Mouse (Mus musculus): ENCODE measurements around the gene Tmc2. TPM values are rescaled to one million over a fixed set of nuclear protein-coding genes. Genes with fewer than 3 reads are reported as not detected.

The Tmc2 gene
- not detected for total RNA-seq (2021)
- long read RNA-seq, experiment 1, result 0 reads
- long read RNA-seq, experiment 2, result 0 reads

DNA sequence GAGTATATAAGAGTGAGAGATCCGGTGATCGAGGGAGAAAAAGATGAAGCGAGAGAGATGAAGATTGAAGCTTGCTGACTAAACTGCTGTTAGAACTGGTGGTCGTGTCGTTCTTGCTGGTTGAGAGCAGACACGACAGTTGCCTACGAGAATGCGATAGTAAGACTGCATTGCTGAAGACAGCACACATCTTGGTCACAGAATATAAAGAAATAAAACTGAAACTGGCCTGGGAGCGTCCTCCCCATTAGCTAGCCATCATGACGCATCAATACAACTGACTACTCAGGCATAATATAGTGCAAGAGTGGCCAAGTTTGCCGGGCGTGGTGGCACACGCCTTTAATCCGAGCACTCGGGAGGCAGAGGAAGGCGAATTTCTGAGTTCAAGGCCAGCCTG lies at the start of gene Tmc2:
Tmc2 (plus strand) TSS at position 301 of the 400 bp plus-strand sequence.
- DNase-seq, result no peak

DNA sequence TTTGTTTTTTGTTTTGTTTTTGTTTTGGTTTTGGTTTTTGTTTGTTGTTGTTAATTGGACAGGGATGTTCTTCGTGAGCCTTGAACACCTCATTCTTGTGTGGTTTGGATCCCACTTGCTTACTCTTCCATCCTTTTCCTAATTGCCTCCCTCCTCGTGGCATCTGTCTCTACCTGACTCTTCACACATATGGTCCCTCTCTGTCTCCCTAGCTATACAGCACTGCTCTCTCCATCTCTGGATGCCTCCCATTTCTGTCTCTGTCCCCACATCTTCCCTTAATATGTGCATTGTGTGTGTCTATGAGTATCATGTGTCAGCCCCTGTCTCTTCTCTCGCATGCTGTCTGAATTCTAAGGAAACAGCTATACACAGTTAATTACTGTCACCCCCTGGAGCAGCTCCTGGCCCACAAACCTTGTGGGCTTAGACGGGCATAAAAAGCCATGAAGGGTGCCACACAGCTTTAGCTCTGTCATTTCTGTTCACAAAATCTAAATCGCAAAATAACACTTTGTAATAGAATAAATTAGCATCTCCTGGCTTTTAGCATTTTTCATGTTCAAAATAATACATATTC lies 48.8 kb upstream of the Tmc2 start:
- no peak for DNase-seq

GRCm38 (mm10) chr2:130155171-130155570 lies 39.8 kb upstream of the Tmc2 start:
- no peak for DNase-seq

GRCm38 (mm10) chr2:130155851-130156250 lies 39.1 kb upstream of the Tmc2 start:
- DNase-seq, result no peak

DNA sequence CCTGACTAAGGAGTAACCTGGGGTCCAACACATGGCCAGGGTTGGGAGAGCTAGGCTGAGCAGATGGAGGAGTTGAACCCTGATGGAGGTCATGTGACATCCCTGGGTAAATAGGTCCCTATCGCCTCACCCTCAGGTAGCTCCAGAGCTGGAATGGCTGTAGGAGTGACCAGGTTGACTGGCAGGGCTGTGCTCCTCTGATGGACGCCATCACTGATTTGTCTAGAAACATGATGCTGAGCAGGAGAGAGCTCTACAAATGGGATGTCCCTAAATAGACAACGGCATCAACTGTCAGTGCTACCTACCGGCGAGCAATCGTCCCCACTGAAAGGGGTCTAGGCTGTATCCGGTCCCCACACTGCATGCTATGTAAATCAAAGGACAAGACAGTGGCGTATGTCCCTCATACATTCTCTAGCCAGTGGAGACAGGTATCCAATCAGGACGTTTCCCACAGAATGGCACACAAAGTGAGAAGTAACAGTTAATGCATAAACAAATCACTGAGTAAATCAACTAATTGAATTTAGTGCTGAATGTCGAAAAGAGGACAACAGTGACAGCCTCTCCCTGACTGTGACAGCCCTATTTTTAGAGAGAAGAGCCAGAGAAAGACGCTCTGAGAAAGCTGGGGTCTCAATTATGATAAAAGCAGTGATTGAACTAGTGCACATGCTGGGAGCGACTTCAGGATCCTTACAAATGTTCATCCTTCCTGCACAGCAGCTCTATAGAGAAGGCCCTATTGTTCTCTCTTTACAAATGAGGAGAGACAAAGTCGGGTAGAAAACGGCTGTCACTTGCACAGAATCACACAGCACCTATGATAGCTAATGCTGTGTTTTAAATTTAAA lies 37.5 kb upstream of the Tmc2 start:
- DNase-seq, result no peak

DNA sequence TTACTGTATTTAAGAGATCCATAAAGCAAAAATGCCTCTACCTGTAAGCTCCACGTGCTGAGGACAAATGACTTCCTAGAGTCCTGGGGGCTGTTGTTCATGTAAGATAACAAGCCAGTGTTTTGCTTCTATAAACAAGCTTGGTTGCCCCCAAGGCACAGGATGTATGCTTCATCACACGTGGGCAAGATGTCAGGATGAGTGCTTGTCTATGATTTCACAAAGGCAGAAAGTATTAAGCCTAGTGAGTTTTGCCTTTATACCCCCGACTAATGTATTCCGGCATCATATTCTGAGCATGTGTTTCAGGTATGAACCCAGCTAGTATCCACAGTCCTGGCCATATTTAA lies 36.9 kb upstream of the Tmc2 start:
- DNase-seq, result no peak

DNA sequence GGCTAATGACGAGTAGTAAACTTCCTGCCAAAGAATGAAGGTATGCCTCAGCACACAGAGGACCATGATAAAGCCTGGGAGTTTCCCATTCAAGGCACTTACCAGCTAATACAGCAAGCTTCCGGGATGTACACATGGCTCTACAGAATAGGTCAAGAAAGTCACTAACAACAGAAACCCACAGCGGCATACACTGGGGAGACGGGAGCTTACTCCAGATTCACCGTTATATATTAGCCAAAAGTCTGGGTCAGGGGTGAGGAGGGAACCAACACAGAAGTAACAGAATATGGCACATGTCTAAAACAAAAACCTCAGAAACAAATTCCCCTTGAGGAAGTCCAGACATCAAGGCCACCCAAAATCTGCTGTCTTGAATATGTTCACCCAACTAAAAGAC lies 32.3 kb upstream of the Tmc2 start:
- DNase-seq, result no peak

DNA sequence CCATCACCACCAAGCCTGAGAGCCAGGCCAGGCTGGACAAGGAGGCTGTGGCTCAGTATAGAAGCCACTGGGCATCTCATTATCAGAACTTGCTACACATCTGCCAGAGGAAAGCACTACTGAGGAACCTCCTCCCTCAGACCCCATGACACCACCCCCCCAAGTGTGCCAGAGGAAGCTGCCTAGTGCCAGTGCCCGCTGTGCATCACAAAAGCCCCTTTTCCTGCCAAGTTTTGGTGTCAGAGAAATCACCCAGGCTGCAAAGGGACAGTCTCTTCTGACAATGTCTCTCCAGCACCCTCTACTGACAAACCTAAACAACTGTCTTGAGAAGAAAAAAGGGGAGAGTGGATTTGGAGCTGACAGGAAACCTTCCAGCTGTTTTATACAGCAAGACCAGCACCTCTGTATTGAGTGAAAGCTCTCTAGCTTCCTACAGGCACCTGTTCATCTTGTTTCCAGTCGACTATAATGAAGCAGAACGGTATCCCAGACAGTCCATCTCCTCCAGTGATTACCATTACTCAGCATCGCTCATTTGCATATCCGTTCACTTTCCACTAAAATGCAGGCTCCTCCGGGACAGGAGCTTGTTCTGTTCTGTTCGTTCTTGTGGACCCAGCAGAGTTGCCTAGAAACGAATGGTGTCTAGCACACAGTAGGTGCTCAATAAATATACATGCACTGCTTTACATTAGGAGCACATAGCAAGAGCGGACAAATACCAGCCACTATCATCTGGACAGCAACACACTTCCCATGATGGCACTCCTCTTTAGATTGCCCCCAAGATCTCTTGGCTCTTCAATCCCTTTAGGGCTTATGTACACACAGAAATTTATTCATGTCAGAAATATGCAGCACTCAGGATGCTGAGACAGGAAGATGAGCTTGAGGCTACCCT lies 28.4 kb upstream of the Tmc2 start:
- DNase-seq, result no peak

- DNase-seq, result peak; percentile 66
Observed at GRCm38 (mm10) chr2:130167861-130168260, 27.1 kb upstream of the Tmc2 start.

GRCm38 (mm10) chr2:130171674-130172073 lies 23.3 kb upstream of the Tmc2 start:
- DNase-seq, result no peak

GRCm38 (mm10) chr2:130176820-130177219 lies 18.2 kb upstream of the Tmc2 start:
- DNase-seq, result no peak

GRCm38 (mm10) chr2:130178381-130178705 lies 16.7 kb upstream of the Tmc2 start:
- no peak for DNase-seq

- DNase-seq, result peak; percentile 92
Observed at GRCm38 (mm10) chr2:130178706-130179506, 16.1 kb upstream of the Tmc2 start, which contains the start of gene Snrpb. Gene Snrpb, minus strand, starts transcription at chr2:130179403.

DNA sequence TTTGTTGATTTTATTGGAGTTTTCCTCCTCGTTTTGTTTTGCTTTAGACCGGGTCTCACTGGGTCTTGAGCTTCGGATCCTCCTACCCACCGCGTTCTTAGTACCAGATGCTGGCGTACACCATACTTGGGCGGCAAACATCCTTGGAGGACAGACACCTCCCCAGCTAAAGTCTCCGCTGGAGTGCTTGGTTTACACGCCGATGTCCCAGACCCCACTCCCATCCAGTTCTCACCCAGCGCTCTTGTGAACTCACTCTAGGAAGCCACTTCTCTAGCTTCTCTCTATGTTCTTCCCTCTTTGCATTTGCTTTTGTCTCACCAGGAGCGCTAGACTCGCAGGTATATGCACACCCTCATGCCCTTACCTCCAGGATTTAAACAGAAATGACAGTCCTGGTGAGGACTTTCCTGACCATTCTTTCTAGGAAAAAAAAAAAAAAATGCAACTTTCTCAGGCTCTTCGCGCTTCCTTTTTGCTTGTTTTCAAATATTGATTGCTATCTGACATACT lies 15.4 kb upstream of the Tmc2 start:
- DNase-seq, result no peak

GRCm38 (mm10) chr2:130188391-130188790 lies 6.6 kb upstream of the Tmc2 start:
- no peak for DNase-seq

DNA sequence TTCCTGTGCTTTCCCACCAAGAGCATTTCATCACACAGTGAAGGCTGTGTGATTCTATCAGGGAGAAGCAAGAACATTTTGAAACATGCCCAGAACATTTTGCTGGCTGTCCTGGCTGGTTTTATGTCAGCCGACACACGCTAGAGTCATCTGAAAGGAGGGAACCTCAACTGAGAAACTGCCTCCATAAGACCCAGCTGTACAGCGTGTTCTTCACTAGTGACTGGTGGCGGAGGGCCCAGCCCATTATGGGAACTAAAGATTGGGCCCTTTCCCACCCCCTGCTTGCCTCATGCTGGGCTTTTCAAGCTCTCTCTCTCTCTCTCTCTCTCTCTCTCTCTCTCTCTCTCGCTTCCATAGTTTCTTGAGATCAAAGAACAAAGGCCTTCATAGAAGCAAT lies 6.0 kb downstream of the Tmc2 start:
- no peak for DNase-seq

DNA sequence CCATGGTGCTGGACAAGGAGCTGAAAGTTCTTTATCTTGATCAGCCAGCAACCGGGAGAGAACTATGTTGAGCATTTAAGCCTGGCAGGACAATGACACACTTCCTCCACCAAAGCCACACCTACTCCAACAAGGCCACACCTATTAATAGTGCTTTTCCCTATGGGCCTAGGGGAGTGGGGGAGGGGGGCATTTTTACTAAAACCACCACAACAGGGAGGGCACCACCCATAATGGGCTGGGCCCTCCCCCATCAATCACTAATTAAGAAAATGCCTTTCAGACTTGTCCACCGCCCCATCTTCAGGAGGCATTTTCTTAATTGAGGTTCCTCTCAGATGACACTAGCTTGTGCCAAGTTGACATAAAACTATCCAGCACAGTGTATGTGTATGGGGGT lies 12.4 kb downstream of the Tmc2 start:
- no peak for DNase-seq

DNA sequence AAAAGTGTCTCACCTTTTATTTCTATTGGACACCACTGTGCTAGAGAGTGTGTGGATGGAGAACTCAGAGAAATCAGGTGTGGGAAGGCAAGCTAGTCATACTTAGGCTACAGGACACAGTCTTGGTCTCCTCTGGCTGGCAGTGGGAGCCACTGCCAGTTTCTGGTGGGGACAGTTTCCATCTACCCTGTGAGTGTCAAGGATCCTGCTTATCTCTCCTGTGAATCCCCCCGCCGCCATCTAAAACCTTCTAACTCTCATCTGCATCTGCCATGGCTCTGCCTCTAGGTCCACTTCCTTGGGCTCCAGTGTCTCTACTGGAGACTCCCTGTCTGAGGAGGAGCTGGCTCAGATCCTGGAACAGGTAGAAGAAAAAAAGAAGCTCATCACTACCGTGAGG lies 13.0 kb downstream of the Tmc2 start:
- no peak for DNase-seq

- DNase-seq, result no peak
Observed at GRCm38 (mm10) chr2:130209636-130210035, 14.6 kb downstream of the Tmc2 start.

DNA sequence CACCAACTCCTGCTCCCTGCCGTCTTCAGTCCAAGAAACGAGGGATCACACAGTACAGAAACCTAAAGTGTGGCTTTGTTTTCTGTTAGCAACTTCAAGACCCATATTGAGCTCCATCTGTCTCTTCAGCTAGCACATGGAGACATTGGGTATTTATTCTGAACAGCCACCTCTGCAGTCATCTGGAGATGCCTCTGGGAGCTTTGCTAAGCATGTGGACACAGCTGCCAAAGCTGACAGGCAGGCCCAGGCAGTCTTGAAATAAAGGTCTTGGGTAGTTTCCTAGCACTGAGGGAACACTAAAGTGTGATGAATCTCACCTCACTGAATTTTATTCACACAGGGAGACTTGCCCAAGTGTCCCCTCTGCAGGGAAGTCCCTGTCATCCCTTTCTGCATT lies 16.6 kb downstream of the Tmc2 start:
- DNase-seq, result no peak

DNA sequence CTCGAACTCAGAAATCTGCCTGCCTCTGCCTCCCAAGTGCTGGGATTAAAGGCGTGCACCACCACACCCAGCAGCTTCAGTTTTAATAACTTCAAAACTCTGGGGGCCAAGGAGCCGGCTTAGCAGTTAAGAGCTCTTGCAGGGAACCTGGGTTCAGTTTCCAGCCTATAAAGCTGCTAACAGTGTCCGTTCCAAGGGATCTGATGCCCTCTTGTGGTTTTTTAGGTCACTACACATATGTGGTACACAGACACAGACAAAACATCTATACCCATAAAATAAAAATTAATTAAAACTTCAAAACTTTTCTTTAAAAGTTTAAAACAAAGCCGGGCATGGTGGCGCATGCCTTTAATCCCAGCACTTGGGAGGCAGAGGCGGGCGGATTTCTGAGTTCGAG lies 51.9 kb downstream of the Tmc2 start:
- no peak for DNase-seq

- DNase-seq, result no peak
Observed at GRCm38 (mm10) chr2:130248226-130248625, 53.2 kb downstream of the Tmc2 start.

Measured in gastrocnemius, postnatal 10 days (tissue).